Mouse (Mus musculus) skeletal muscle tissue, adult 2 months (tissue): ENCODE results near the gene Klhdc3.
A peak's percentile ranks its signal among the peaks of the same experiment; 100 is the strongest.

ENCODE experiments used
- DNase-seq: peaks from one replicate; pipeline ENCODE4 v3.0.0-alpha.2; 2012; ENCODE audit warnings: low read depth, low spot score

Klhdc3 gene

GRCm38 (mm10) chr17:46702100-46702499, 21.4 kb upstream of the Klhdc3 start:
- DNase-seq, result no peak

- DNase-seq, result no peak
These were observed 20.8 kb upstream of the Klhdc3 start for GRCm38 (mm10) chr17:46701489-46701888.

- no peak for DNase-seq
These were observed 19.2 kb upstream of the Klhdc3 start for GRCm38 (mm10) chr17:46699912-46700311.

DNA sequence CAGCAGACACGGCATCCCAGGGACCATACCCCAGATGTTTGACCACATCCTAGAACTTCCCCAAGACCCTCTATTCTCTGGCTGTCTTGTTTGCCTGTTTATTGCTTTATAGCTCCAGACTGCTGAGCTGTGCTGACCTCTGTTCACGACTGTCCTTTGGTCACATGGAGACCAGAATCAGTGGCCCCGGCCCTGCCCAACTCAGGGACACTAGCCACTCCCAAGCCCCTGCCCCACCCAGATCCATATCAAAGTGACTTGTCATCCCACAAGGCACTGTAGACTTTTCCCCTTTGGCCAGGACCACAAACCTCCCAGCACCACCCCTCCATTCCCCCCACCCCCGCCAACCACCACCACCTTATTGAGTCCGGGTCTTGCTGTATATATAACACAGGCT, 18.5 kb upstream of the Klhdc3 start:
- no peak for DNase-seq

DNA sequence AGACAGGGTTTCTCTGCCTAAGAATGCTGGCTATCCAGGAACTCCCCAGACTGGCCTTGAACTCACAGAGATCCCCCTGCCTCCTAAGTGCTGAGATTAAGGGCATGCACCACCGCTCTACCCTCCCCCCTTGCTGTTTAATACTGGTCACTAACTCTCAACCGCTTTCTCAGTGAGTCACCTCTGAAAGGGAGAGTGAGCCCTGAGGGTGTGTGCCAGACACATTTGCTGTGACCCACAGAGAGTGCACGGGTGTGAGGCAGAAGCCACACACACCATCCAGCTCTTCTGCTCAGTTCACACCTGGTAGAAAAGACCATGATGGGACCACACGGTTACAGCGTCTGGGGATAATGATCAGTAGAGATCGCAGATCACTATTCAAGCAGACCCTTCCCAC, 17.8 kb upstream of the Klhdc3 start:
- no peak for DNase-seq

DNA sequence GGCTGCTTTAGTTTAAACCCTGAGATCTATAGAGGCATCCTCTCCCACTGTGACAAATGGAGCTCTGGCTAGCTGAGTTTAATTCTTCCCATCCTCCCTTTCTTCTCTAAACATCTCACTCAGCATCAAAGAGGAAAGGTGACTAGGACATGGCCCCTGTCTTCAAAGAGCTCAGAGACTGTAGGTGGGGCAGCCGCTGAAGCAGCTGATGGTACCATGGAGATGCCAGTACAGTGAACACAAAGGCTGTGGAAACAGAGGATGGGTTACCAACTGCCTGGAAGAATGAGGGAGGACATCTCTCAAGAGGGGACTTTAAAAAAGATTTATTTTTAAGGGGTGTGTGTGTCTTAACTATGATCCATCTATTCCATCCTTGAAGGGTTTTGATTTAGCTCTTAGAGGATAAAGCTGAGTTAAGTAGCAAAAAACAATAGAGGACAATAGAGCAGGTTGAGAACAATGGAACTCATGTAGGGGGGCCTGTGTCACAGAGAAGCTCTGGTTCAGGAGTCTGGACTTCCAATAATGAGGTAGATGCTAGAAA, 13.9 kb upstream of the Klhdc3 start:
- DNase-seq, result no peak

DNA sequence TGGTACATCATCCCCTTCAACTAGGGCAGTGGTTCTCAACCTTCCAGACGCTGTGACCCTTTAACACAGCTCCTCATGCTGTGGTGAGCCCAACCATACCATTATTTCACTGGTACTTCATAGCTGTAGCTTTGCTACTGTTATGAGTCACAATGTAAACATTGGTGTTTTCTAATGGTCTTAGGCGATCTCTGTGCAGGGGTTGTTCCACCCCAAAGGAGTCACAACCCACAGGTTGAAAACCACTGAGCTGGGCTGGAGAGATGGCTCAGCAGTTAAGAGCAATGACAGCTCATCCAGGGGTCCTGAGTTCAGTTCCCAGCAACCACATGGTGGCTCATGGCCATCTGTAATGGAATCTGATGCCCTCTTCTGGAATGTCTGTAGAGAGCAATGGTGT, 10.7 kb upstream of the Klhdc3 start:
- DNase-seq, result no peak

- no peak for DNase-seq
These were observed 10.0 kb upstream of the Klhdc3 start for GRCm38 (mm10) chr17:46690665-46691064.

DNA sequence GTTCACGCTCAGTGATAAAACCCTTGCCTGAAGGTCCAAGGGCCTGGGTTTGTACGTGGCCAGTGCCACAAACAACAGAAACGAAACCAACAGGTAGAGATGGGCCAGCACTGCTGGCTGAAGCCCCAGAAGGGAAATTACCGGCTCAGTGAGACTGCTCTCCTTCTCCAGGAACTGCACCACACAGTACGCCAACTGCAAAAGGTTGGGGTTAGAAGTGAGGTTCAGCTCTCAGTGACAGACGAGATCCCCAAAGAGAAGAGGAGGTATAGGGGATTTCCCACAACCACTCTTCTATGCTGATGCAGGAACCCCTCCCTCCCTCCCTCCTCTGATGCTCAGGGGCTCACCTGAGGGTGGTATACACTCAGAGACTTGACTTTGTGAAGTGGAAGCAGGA, 5.2 kb upstream of the Klhdc3 start:
- DNase-seq, result no peak

DNA sequence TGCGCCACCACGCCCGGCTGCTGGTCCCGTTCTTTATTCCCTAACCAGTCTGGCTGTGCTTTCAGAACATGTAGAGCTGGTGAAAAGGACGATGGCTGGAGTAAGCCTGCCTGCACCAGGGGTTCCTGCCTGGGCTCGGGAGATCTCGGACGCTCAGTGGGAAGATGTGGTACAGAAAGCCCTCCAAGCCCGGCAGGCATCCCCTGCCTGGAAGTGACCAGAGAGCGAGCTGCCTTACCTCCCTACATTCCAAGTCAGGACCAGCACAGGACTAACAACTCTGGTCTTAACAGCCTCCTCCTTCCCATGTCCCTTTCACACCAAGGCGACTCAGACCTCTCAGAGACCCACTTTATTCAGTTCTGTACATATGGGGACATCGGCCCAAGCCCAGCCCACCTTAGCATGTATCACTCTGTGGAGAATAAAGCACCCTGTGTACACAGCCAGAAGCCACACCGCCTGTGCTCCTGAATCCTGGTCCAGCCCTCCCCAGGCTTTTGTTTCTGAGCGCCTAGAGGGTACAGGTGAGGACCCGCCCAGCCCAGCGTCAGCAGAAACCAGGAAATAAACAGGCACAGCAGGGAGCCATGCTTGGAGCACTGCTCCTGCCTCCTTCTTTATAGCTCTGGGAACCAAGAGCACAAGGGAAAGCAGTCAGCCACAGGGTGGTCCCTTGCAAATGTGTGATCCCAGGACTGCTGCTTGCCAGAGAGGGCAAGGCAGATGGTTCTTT, 2.1 kb upstream of the Klhdc3 start:
- DNase-seq, result no peak

GRCm38 (mm10) chr17:46681466-46682118, 878 bp upstream of the Klhdc3 start:
- DNase-seq, result no peak

DNA sequence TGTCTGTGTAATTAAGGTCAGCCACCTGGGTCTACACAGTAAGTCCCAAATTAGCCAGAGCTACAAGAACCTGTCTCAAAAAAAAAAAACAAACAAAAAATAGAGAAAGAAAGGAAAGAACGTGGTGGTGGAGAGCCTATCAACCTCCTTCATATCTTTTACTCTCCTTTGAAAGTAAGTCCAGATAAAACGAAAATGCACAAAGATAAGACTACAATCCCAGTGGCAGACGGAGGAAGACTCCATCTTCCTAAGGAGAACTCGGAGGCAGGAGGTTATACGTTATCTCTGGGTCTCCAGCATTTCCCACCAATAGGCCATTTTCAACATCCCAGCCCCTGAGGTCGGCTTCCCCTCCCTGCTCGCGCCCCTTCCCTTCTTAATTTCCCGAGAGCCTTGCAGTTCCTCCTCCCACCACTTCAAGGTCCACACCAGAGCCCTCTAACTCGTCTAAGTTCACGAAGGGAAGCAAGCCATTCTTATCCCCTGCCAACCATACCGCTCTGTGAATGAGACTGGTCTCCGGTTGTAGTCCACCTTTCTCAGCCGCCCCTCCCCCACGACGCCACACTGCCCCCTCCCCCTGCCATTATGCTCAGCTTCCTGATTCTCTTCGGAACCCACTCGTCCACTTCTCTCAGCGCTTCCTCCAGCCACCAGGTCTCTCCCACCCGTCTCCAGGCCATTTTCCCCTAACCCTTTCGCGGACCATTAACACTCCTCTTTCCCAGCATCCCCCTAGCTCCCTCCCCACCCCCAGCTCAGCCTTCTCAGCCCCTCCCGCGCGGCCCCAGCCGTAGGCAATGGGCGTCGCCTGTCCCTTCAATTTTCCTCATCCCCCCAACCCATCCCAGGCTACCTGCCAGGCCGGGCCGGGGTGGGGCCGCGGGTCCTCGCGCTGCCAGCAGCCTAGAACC, 613 bp downstream of the Klhdc3 start:
- peak; percentile 52 for DNase-seq

DNA sequence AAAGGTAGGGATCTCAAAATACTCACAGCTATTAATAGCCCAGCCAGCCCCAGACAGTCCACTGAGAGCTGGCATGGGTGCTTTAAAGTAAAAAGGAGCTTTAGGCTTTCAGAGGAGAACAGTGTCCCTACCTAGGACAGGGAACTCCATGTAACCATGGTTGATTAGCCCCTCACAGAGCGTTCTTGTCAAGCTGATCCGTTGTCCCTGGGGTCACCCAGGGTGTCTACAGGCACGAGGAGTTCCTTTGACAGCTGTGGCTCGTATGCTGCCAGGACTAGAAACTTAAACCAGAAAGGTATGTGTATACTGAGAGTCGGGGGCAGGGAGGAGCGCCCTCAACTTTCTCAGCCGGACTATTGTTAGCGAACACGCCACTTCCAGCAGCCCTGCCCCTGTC, 1.8 kb downstream of the Klhdc3 start:
- peak; percentile 81 for DNase-seq

DNA sequence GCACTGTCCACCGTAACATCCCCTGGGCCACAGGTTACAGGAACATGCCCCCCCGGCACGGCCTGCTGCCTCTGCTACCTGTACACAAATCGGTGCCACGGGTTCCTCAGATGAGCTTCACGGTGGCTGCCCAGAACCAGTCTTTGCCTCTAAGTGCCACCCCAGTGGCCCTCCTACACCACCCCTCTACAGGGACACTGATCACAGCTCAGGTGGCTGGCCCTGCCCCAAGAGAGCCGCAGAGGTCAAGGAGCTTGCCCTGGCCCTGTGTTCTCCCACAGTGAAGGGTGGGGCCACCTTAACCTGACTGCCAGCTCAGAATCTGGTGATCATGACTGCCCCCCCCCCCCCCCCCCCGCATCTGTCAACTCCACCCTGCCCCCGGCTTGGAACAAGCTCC, 2.3 kb downstream of the Klhdc3 start, which contains the start of gene Mea1:
TSS of gene Mea1 (plus strand) at position 378 of the 400 bp plus-strand sequence.
- peak; percentile 69 for DNase-seq

- no peak for DNase-seq
These were observed 6.0 kb downstream of the Klhdc3 start for GRCm38 (mm10) chr17:46674530-46675283.

GRCm38 (mm10) chr17:46673850-46674529, 6.7 kb downstream of the Klhdc3 start, which contains the start of gene Rrp36:
TSS of gene Rrp36 (minus strand) at chr17:46674352.
- DNase-seq, result peak; percentile 92

- DNase-seq, result no peak
These were observed 10.8 kb downstream of the Klhdc3 start for GRCm38 (mm10) chr17:46669911-46670310.

GRCm38 (mm10) chr17:46667712-46668111, 13.0 kb downstream of the Klhdc3 start:
- DNase-seq, result peak; percentile 56

- DNase-seq, result peak; percentile 82
These were observed 18.0 kb downstream of the Klhdc3 start for GRCm38 (mm10) chr17:46662730-46663129.

- no peak for DNase-seq
These were observed 18.7 kb downstream of the Klhdc3 start for GRCm38 (mm10) chr17:46661981-46662380.
